8 mouse cellular contexts compared by ENCODE assay signal in the genomic region with DNA sequence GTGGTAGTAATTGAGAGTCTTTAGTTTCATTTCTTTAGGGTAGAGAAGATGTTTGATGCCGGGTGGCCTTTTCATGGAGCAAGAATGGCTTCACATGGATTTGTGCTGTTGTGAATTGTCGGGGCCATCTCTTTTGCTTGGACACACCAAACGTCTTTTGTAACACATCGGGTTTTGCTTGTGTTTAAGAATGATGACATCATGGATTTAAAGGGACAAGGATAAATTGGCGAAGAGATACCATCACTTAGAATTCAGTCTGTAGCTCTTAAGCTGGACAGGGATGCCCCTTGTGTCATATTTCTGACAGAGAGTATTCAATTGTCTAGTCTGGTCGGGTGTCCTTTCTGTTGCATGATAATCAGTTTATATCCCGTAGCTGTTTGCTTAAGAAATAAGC. TPM values are rescaled to one million over a fixed set of nuclear protein-coding genes. Genes with fewer than 3 reads are reported as not detected.
A peak's percentile ranks its signal among the peaks of the same experiment; 100 is the strongest.
DNase-seq lines count a peak whose midpoint lies in the region; ATAC-seq and TF ChIP-seq lines count a peak whose summit lies in the region.

No protein-coding gene starts in this region.

- no peak for TF ChIP-seq POLR2A in myocyte (IDR thresholded peaks at IDR 0.05; ENCODE audit: insufficient read length, low read depth)

- peak overlapping the region; percentile 38 for H3ac ChIP-seq in myocyte (ENCODE audit: control insufficient read depth, insufficient read length)

- ATAC-seq in kidney, embryonic 15.5 days (replicated peaks; ENCODE audit: low FRiP score): no peak
- ATAC-seq in intestine, embryonic 14.5 days (replicated peaks; ENCODE audit: low FRiP score, low TSS enrichment, low read depth): no peak

- H3K9ac ChIP-seq in kidney, embryonic 15.5 days: peak overlapping the region; percentile 98
- peak overlapping the region; percentile 78 for H3K9ac ChIP-seq in intestine, embryonic 14.5 days (ENCODE audit: low read length)

- no peak overlapping the region for H3K27ac ChIP-seq in kidney, embryonic 15.5 days
- H3K27ac ChIP-seq in brown adipose tissue, adult 24 weeks (replicated peaks; ENCODE audit: low read depth, low read length): no peak overlapping the region
- no peak overlapping the region for H3K27ac ChIP-seq in intestine, embryonic 14.5 days (ENCODE audit: low read depth)

- H3K4me3 ChIP-seq in kidney, embryonic 15.5 days (replicated peaks): peak overlapping the region; percentile 99
- H3K4me3 ChIP-seq in brown adipose tissue, adult 24 weeks (ENCODE audit: insufficient read depth, low read depth, low read length): peak overlapping the region; percentile 91
- peak overlapping the region; percentile 68 for H3K4me3 ChIP-seq in intestine, embryonic 14.5 days (ENCODE audit: low read depth, low read length)
- peak overlapping the region; percentile 73 for H3K4me3 ChIP-seq in myocyte

- no peaks in the 10 kb centered on the region for H3K9me3 ChIP-seq in kidney, embryonic 15.5 days (replicated peaks)
- no peaks in the 10 kb centered on the region for H3K9me3 ChIP-seq in intestine, embryonic 14.5 days (ENCODE audit: control insufficient read depth, low read length)

- no peaks in the 10 kb centered on the region for H3K27me3 ChIP-seq in kidney, embryonic 15.5 days
- H3K27me3 ChIP-seq in intestine, embryonic 14.5 days (replicated peaks; ENCODE audit: control insufficient read depth, insufficient read depth, low read length): no peaks in the 10 kb centered on the region
- H3K27me3 ChIP-seq in myocyte (ENCODE audit: control insufficient read depth, insufficient read depth, insufficient read length): no peaks in the 10 kb centered on the region

- H3K36me3 ChIP-seq in kidney, embryonic 15.5 days: no peaks in the 10 kb centered on the region
- no peaks in the 10 kb centered on the region for H3K36me3 ChIP-seq in intestine, embryonic 14.5 days (ENCODE audit: control insufficient read depth, insufficient read depth, low read length)
- H3K36me3 ChIP-seq in myocyte (ENCODE audit: control insufficient read depth, insufficient read depth): no peaks in the 10 kb centered on the region

- peaks cover 60% of the 10 kb centered on the region for H3K79me2 ChIP-seq in myocyte (ENCODE audit: control insufficient read depth, insufficient read depth)

- H3K4me1 ChIP-seq in kidney, embryonic 15.5 days: peaks cover 28% of the 10 kb centered on the region
- H3K4me1 ChIP-seq in brown adipose tissue, adult 24 weeks (ENCODE audit: control insufficient read depth, insufficient read depth, insufficient read length, low read length): peaks cover 3% of the 10 kb centered on the region; the same call in 1 of the 2 replicates
- H3K4me1 ChIP-seq in intestine, embryonic 14.5 days (replicated peaks; ENCODE audit: control insufficient read depth, insufficient read depth, low read length): peaks cover 8% of the 10 kb centered on the region

- WGBS in kidney, embryonic 15.5 days: 28% methylated on average over 7 of the region's 7 CpGs
- WGBS in intestine, embryonic 14.5 days: 26% methylated on average over 7 of the region's 7 CpGs

- H3K4me2 ChIP-seq in kidney, embryonic 15.5 days: peak overlapping the region; percentile 87
- H3K4me2 ChIP-seq in intestine, embryonic 14.5 days (ENCODE audit: low read length): peak overlapping the region; percentile 82
- peak overlapping the region; percentile 81 for H3K4me2 ChIP-seq in myocyte (ENCODE audit: low read depth)

- no peak for DNase-seq in kidney, postnatal 4 days
- no peak for DNase-seq in intestine, embryonic 14.5 days (ENCODE audit: low spot score)
- DNase-seq in right cerebral cortex, postnatal 4 days: no peak
- DNase-seq in embryo, embryonic 11 days: no peak
- no peak for DNase-seq in gastrocnemius, postnatal 4 days (ENCODE audit: low spot score in 2 of 2)

TF ChIP-seq in myocyte, 11 proteins besides CTCF, POLR2A, EP300 and RAD21:
- TF ChIP-seq MYOD1 (IDR thresholded peaks at IDR 0.05; ENCODE audit: control insufficient read depth in 1 of 3, insufficient read length in 2 of 3, low read depth in 2 of 3) (no peak), TCF12 (IDR thresholded peaks at IDR 0.05; ENCODE audit: insufficient read depth, poor library complexity, severe bottlenecking) (no peak), MYOG (IDR thresholded peaks at IDR 0.05; ENCODE audit: control insufficient read depth in 1 of 3, insufficient read depth in 1 of 3, insufficient read length in 2 of 3, low read depth in 2 of 3) (no peak), USF1 (IDR thresholded peaks at IDR 0.05; ENCODE audit: low read depth) (no peak), CEBPB (IDR thresholded peaks at IDR 0.05; ENCODE audit: insufficient read depth, poor library complexity, severe bottlenecking) (no peak), MAX (IDR thresholded peaks at IDR 0.05; ENCODE audit: low read depth) (no peak), TCF3 (IDR thresholded peaks at IDR 0.05; ENCODE audit: insufficient read length, low read depth) (no peak), SRF (IDR thresholded peaks at IDR 0.05; ENCODE audit: control insufficient read depth, insufficient read length, low read depth) (no peak)

RNA-seq across cellular contexts. Expression of a gene that starts 1.4 kb away (rescaled TPM):
- polyA plus RNA-seq in kidney, embryonic 15.5 days (2015; fragmentation: Nextera tagmentation; extraction: Ambion mirVana): 22.4 and 23.0 TPM in 2 replicates
- polyA plus RNA-seq in brown adipose tissue, adult 24 weeks (2012; ENCODE audit: insufficient read depth, insufficient read length, missing spikeins): 4.4 and 5.3 TPM in 2 replicates
- polyA plus RNA-seq in intestine, embryonic 14.5 days (2014; fragmentation: Nextera tagmentation; extraction: Ambion mirVana): 25.9 and 26.0 TPM in 2 replicates
- 13.2 TPM for polyA plus RNA-seq in myocyte (2012; fragmentation: generic; extraction: Trizol)
- total RNA-seq in gastrocnemius, postnatal 4 days (2021): 10 to 100 TPM; 15.5 to 16.3 TPM

RNA-seq across cellular contexts. Expression of a gene that starts 9.5 kb away (rescaled TPM):
- 49.6 and 50.4 TPM in 2 replicates for polyA plus RNA-seq in kidney, embryonic 15.5 days (2015; fragmentation: Nextera tagmentation; extraction: Ambion mirVana)
- 52.2 and 85.4 TPM in 2 replicates for polyA plus RNA-seq in brown adipose tissue, adult 24 weeks (2012; ENCODE audit: insufficient read depth, insufficient read length, missing spikeins)
- polyA plus RNA-seq in intestine, embryonic 14.5 days (2014; fragmentation: Nextera tagmentation; extraction: Ambion mirVana): 33.9 and 37.0 TPM in 2 replicates
- 107 TPM for polyA plus RNA-seq in myocyte (2012; fragmentation: generic; extraction: Trizol)
- 100 to 1,000 TPM; 164 to 177 TPM for total RNA-seq in gastrocnemius, postnatal 4 days (2021)
